Mouse (Mus musculus) E14TG2a.4 (cell line): Measurements from ENCODE around the gene Iffo2.

Experiments used
- H3K27me3 ChIP-seq: 2 replicates; pipeline ENCODE4 v1.6.1; 2014; ENCODE audit warnings: low read length, control low read depth; ENCODE audit not compliant: insufficient read depth
- H3K36me3 ChIP-seq: 2 replicates; pipeline ENCODE4 v1.6.1; 2014; ENCODE audit warnings: low read length, control low read depth; ENCODE audit not compliant: insufficient read depth
- H3K4me1 ChIP-seq: replicated peaks from 2 replicates; pipeline ENCODE4 v1.6.1; 2014; ENCODE audit warnings: low read depth, low read length, control low read depth
- H3K4me3 ChIP-seq: replicated peaks from 2 replicates; pipeline ENCODE4 v1.5.1; 2014; ENCODE audit warnings: mild to moderate bottlenecking, low read length
- H3K9me3 ChIP-seq: 2 replicates; pipeline ENCODE4 v1.6.1; 2014; ENCODE audit warnings: low read length, control low read depth
- CTCF ChIP-seq: conservative IDR thresholded peaks from 2 replicates; pipeline ENCODE4 v1.5.1; 2014; ENCODE audit warnings: low read length
- NANOG ChIP-seq: IDR thresholded peaks from 2 replicates; pipeline ENCODE4 v1.6.1; 2014; ENCODE audit warnings: borderline replicate concordance, low read length, mixed read lengths
- POU5F1 ChIP-seq: IDR thresholded peaks from 2 replicates; pipeline ENCODE4 v1.6.1; 2014; ENCODE audit warnings: low read length, borderline replicate concordance

The Iffo2 gene

DNA sequence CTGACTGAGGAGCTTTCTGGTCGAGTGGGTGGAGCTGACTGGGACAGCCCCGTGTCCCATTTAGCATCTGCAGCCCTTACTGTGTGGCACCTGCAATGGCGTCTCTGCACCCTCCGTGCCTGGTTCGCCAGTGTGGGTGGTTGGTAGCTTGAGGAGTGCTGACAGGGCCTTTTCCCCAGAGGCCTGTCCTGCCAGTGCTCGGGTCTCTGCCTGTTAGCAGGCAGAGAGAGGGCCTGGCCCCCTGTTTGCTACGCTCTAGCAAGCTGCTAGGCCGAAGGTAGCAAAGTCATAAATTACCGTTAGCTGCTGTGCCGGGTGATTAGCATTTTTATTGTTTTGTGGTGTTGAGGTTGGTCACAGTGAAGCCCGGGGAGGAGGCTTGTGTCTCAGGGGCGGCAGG is 109.5 kb downstream of the Iffo2 start:
- no peaks in the 10 kb centered on the region for H3K9me3 ChIP-seq
- peaks cover 68% of the 10 kb centered on the region for H3K4me1 ChIP-seq
- no peak overlapping the region for H3K4me3 ChIP-seq
- peaks cover 65% of the 10 kb centered on the region for H3K36me3 ChIP-seq
- H3K27me3 ChIP-seq, result peaks cover 22% of the 10 kb centered on the region
- TF ChIP-seq NANOG (no peak), POU5F1 (no peak), CTCF (no peak)

DNA sequence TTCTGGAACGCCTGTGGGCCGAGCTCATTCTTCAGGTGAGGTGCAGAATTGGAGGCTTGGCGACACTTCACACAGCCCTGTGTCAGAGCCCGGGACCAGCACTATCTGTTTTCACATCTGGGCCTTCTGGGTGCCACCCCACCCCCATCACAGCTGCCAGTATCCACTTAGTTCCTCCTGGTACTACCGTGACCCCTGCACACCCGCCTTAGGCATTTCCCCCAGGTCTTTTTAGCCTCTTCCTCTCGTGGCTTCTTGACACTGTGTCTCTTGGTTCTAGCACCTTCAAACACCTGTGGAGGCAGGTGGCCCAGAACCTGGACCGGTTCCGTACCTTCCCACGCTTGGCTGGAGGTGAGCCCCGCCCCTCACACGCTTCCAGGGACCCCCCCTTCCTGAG is 110.0 kb downstream of the Iffo2 start:
- H3K27me3 ChIP-seq, result peaks cover 22% of the 10 kb centered on the region
- H3K4me3 ChIP-seq, result no peak overlapping the region
- H3K4me1 ChIP-seq, result peaks cover 68% of the 10 kb centered on the region
- peaks cover 65% of the 10 kb centered on the region for H3K36me3 ChIP-seq
- H3K9me3 ChIP-seq, result no peaks in the 10 kb centered on the region
- TF ChIP-seq POU5F1, result no peak
- no peak for TF ChIP-seq CTCF
- no peak for TF ChIP-seq NANOG

DNA sequence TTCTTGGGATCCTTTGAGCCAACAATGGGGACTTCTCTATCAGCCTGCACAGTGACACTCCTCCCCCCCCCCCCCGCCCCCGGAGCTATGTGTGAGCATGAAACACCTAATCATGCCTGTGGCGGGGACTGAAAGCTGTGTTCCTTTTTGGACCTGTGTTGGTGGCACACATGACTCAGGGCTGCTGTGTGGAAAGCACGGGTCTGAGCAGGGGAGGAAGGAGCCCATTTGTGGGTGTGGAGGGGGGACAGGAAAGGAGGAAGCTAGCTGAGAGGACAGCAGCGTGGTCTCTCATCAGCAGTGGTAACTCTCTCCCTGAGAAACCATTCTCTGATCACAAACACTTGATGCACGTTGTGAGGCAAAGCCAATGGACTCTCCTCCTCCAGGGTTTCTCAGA is 110.4 kb downstream of the Iffo2 start:
- H3K9me3 ChIP-seq, result no peaks in the 10 kb centered on the region
- H3K4me3 ChIP-seq, result no peak overlapping the region
- H3K4me1 ChIP-seq, result peaks cover 68% of the 10 kb centered on the region
- H3K27me3 ChIP-seq, result peaks cover 22% of the 10 kb centered on the region
- peaks cover 65% of the 10 kb centered on the region for H3K36me3 ChIP-seq
- no peak for TF ChIP-seq POU5F1
- no peak for TF ChIP-seq CTCF
- TF ChIP-seq NANOG, result no peak

DNA sequence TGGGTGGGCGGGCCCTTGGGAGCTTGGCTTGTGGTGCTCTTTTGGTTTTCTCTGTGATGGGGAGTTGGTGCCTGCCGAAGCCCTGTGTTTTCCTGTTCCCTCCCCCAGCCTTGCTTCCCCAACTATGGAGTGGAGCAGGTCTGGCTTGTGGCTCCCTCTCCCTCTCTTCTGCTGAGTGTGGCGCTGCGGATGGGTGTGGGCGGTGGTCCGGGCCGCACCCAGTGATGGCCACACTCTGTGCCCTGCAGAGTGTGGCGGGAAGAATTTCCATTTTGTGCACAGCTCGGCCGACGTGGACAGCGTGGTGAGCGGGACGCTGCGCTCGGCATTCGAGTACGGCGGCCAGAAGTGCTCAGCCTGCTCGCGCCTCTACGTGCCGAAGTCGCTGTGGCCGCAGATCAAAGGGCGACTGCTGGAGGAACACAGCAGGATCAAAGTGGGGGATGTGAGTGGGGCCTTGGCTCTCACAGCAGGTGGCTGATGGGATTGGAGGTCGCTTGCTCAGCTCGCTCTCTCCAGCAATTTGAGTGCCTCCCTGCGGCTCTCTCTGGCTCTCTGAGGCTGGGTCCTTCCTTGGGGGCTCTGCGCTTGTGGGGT is 111.6 kb downstream of the Iffo2 start:
- Histone ChIP-seq H3K4me3 (peak overlapping the region; percentile 73), H3K27me3 (peaks cover 22% of the 10 kb centered on the region), H3K36me3 (peaks cover 64% of the 10 kb centered on the region), H3K9me3 (no peaks in the 10 kb centered on the region), H3K4me1 (peaks cover 65% of the 10 kb centered on the region)
- TF ChIP-seq CTCF, result no peak
- no peak for TF ChIP-seq POU5F1
- peak; percentile 92 for TF ChIP-seq NANOG

DNA sequence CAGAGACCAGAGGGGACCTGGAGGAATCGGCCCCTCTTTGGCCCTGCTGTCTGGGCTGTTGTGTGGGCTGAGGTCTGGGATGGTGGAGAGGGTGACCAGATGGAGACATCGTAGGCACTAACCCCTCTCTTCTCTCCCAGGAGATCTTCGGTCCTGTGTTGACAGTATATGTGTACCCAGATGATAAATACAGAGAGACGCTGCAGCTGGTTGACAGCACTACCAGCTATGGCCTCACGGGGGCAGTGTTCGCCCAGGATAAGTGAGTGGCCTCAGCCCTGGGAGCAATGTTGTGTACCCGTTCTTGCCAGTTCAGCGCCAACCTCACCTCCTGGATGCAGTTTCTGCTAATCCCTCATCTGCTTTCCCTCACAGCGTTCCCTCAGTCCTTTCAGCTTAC is 113.6 kb downstream of the Iffo2 start:
- Histone ChIP-seq H3K27me3 (peaks cover 22% of the 10 kb centered on the region), H3K4me3 (no peak overlapping the region), H3K9me3 (no peaks in the 10 kb centered on the region), H3K4me1 (peaks cover 53% of the 10 kb centered on the region), H3K36me3 (peaks cover 63% of the 10 kb centered on the region)
- TF ChIP-seq CTCF (peak; percentile 93), NANOG (no peak)

DNA sequence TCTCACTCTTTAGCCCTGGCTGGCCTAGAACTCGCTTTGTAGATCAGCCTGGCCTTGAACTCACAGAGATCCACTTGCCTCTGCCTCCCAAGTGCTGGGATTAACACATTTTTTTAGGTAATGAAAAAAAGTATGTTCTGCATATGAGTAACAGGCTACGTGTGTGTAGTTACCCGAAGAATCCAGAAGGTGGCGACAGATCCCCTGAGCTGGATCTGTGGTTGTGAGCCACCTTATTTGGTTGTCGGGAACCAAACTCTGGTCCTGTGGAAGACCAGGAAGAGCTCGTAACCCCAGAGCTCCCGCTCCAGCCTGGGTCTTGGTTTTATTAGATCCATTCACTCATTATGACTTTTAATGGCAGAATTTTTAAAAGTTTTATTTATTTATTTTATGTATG is 116.6 kb downstream of the Iffo2 start:
- peaks cover 14% of the 10 kb centered on the region for H3K27me3 ChIP-seq
- peaks cover 75% of the 10 kb centered on the region for H3K36me3 ChIP-seq
- no peak overlapping the region for H3K4me3 ChIP-seq
- TF ChIP-seq NANOG (no peak), CTCF (peak; percentile 80), POU5F1 (no peak)
- H3K9me3 ChIP-seq, result no peaks in the 10 kb centered on the region
- peaks cover 31% of the 10 kb centered on the region for H3K4me1 ChIP-seq

DNA sequence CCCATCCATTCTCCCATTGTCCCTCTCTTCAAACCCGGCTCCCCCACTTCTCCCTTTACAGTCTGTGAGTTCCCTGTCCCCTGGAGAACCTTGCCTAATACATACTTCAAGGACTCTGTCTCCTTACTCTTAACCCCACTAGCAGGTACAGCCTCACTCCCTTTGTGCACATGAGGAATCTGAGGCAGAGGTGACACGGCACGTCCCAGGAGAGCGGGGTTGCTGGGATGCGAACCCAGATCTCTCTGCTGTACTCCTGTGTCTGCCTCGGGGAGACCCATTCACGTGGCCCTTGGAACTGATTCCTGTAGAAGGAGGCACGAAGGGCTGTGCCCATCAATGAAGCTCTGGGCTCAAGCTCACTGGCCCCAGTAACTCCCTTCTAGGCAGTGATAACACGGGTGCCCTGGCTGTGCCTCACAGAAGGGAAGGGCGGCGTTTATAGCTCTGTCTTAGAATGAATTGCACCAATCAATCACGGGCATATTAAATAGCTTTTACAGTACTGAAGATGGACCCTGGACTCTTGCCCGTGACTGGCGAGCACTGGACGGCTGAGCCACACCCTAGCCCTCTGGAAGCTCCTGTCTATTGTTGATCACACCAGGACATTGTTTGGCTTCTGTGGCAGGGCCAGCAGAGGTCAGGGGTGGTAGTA is 119.9 kb downstream of the Iffo2 start:
- no peak overlapping the region for H3K4me3 ChIP-seq

DNA sequence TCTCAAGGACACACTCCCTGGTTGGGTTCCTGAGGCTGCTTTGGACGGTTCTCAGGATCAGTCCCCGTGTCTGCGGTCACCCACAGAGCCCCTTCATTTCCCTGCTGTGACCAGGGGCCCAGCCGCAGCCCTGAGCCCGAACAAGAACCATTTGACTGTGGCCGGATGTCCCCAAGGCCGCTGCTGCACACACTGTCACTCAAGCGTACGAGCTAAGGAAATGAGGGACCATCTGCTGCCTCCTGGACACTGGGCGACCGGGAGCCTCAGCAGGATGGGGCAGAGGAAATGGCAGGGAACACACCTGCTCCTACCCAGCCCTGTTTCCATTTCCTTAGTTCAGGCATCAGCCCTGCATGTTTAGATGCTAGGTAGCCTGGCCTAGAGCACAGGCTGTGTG is 120.6 kb downstream of the Iffo2 start:
- Histone ChIP-seq H3K36me3 (peaks cover 40% of the 10 kb centered on the region), H3K9me3 (no peaks in the 10 kb centered on the region), H3K27me3 (no peaks in the 10 kb centered on the region; the same call in 1 of the 2 replicates), H3K4me3 (no peak overlapping the region), H3K4me1 (0 out of 2 replicates have a peak, but pooled peaks cover 8% of the 10 kb centered on the region)
- TF ChIP-seq CTCF (no peak), POU5F1 (no peak), NANOG (no peak)

More for the DNA sequence above, 119.9 kb downstream of the Iffo2 start:
- TF ChIP-seq POU5F1, result no peak
- no peak for TF ChIP-seq CTCF
- TF ChIP-seq NANOG, result no peak
- 0 out of 2 replicates have a peak, but pooled peaks cover 8% of the 10 kb centered on the region for H3K4me1 ChIP-seq
- peaks cover 47% of the 10 kb centered on the region for H3K36me3 ChIP-seq
- no peaks in the 10 kb centered on the region; the same call in 1 of the 2 replicates for H3K27me3 ChIP-seq
- no peaks in the 10 kb centered on the region for H3K9me3 ChIP-seq

DNA sequence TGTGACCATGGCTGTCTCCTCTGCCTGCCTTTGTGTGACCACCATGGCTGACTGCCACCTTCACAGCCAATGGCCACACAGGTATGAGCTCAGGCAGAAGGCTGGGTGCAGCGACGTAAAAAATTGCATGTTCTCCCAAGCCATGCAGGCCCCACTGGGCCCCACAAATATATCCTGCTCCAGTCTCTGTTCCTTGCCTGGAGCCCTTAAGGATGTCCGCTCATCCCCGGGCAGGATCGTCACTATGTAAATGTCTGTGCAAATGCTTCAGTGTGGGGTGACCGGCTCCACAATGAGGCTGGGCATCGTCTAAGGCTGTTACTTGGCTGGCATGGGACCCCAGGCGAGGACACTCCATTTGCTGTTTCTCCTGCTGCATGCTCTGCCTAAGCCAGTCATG is 122.9 kb downstream of the Iffo2 start, which contains the start of gene Tas1r2:
Gene Tas1r2 (plus strand): TSS at position 301 of the 400 bp plus-strand sequence.
- no peaks in the 10 kb centered on the region; the same call in 1 of the 2 replicates for H3K27me3 ChIP-seq
- H3K4me3 ChIP-seq, result no peak within 1 kb of the TSS
- H3K4me1 ChIP-seq, result 0 out of 2 replicates have a peak, but pooled peaks cover 8% of the 10 kb centered on the region
- H3K36me3 ChIP-seq, result peaks cover 23% of the 10 kb centered on the region
- peaks cover under 1% of the 10 kb centered on the region; the same call in 1 of the 2 replicates for H3K9me3 ChIP-seq
- no peak for TF ChIP-seq NANOG
- TF ChIP-seq POU5F1, result no peak
- TF ChIP-seq CTCF, result no peak
